Mouse (Mus musculus): ENCODE data around the gene Fam183b. TPM values are rescaled to one million over a fixed set of nuclear protein-coding genes. Genes with fewer than 3 reads are reported as not detected.
"Not testable (repeated sequence)": the region's sequence is repeated elsewhere in the genome, so short reads cannot be mapped to it uniquely, and the experiment has no call there.

Gene Fam183b
- total RNA-seq, 4 experiments from 2014 or later = not detected

DNA sequence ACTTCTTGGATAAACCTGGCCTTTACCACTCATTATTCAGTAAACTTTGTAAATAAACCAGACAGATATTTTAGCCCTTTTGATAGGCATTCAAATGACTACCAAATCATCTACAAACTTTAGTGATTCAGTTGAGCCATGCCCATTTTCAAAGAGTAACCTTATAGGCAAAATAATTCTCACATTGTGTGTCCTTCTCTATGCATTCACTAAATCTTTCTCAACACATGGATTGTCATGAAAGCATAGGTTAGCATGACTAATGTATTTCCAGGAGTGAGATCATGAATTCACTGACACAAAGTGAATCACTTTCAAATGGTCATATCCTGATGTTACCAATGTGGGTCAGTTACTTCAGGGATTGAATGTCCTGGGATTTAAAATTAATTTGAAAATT lies 28.9 kb downstream of the Fam183b start, which contains the start of gene Olfr315:
TSS of gene Olfr315 (plus strand) at position 301 of the 400 bp plus-strand sequence.
- no peak for DNase-seq (ENCODE audit: low spot score in 2 of 2)

DNA sequence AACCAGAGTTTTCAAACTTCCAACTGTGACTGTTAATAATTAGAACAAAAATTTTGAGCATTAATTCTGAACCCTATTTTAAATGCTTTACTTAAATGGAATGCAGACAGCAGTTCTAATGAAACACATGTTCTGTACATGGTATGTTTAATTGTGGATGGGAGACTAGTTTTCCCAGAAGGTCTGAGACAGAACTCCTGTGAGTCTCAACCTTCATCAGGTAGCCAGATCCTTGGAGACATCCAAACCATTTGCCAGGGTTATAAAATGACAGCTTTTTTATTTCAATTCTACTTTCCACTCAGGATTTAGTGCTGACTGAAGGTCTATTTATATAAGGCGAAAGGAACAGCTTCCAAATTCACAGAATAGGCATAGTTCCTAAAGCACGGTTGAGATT lies 49.3 kb downstream of the Fam183b start, which contains the start of gene Olfr316:
TSS of gene Olfr316 (plus strand) at position 301 of the 400 bp plus-strand sequence.
- no peak for DNase-seq (ENCODE audit: low spot score in 2 of 2)

DNA sequence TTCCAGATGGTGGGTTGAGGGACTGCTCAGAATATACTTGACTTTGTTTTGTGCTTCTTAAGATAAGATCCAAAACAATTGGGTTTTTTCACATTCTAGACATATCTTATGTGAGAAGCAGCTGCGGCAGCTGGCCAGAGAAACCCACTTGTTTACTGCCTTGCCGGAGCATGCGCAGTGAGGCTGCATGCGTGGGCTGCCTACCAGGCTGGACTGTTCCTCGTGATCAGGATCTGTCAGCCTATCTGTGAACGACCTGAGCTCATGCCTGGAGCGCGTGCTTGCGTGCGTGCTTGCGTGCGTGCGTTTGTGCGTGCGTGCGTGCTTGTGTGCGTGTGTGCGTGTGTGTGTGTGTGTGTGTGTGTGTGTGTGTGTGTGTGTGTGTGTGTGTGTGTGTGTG lies 50.7 kb downstream of the Fam183b start:
- not testable (repeated sequence) for DNase-seq (ENCODE audit: low spot score in 2 of 2)

Other genes with a start within 250 kb of the Fam183b start
- gene Olfr328, start 246.3 kb downstream of the Fam183b start, total RNA-seq (2022) = not detected
- not detected for gene Olfr224, start 231.4 kb downstream of the Fam183b start, total RNA-seq (2022)
- gene Olfr325, start 224.2 kb downstream of the Fam183b start, total RNA-seq (2022) = not detected
- not detected for gene Olfr324, start 206.8 kb downstream of the Fam183b start, total RNA-seq (2022)
- gene 2210407C18Rik, start 185.9 kb downstream of the Fam183b start, total RNA-seq (2022) = not detected
- not detected for gene Olfr323, start 171.5 kb downstream of the Fam183b start, total RNA-seq (2022)
- gene Trim58, start 161.5 kb downstream of the Fam183b start, total RNA-seq (2022) = not detected
- not detected for gene Olfr322, start 143.2 kb downstream of the Fam183b start, total RNA-seq (2022)
- gene Olfr320, start 120.9 kb downstream of the Fam183b start, total RNA-seq (2022) = not detected
- gene Olfr319, start 102.8 kb downstream of the Fam183b start, total RNA-seq (2022) = not detected
- not detected for gene Olfr318, start 77.9 kb downstream of the Fam183b start, total RNA-seq (2022)
- gene Olfr317, start 62.7 kb downstream of the Fam183b start, total RNA-seq (2022) = not detected
- not detected for gene Olfr316, start 49.2 kb downstream of the Fam183b start, total RNA-seq (2022)
- not detected for gene Olfr315, start 28.8 kb downstream of the Fam183b start, total RNA-seq (2022)
- gene Olfr314, start 19.0 kb downstream of the Fam183b start, total RNA-seq (2022) = not detected
- gene Olfr313, start 13.0 kb upstream of the Fam183b start, total RNA-seq (2022) = not detected
- not detected for gene Olfr312, start 27.3 kb upstream of the Fam183b start, total RNA-seq (2022)
- gene Olfr311, start 37.3 kb upstream of the Fam183b start, total RNA-seq (2022) = not detected
- under 1 TPM; 0.22 to 0.54 (median 0.36) TPM for gene Gm12258, start 45.2 kb upstream of the Fam183b start, total RNA-seq (2022)
- 1 to 10 TPM; 1.2 to 2.5 (median 1.6) TPM for gene 2810021J22Rik, start 65.3 kb upstream of the Fam183b start, total RNA-seq (2022)
- 1 to 10 TPM; 2.6 to 4.8 (median 4.1) TPM for gene Zfp39, start 102.3 kb upstream of the Fam183b start, total RNA-seq (2022)
- not detected for gene Btnl10, start 115.9 kb upstream of the Fam183b start, total RNA-seq (2022)
- gene Rnf187, start 137.0 kb upstream of the Fam183b start, total RNA-seq (2022) = 100 to 1,000 TPM in 2 of 4 experiments, 10 to 100 TPM in 2; 97.5 to 116 (median 100) TPM
- 1 to 10 TPM in 1 of 4 experiments, under 1 TPM in 1, not detected in 2; 0.52 to 1.2 TPM for gene Hist3h2ba, start 147.0 kb upstream of the Fam183b start, total RNA-seq (2022)
- 10 to 100 TPM in 3 of 4 experiments, 1 to 10 TPM in 1; 8.9 to 14.8 (median 11.5) TPM for gene Hist3h2a, start 152.7 kb upstream of the Fam183b start, total RNA-seq (2022)
- gene Trim17, start 152.7 kb upstream of the Fam183b start, total RNA-seq (2022) = under 1 TPM; 0.08 to 0.31 (median 0.20) TPM
- 1 to 10 TPM; 4.8 to 8.5 (median 7.4) TPM for gene Trim11, start 176.1 kb upstream of the Fam183b start, total RNA-seq (2022)

Data from gastrocnemius, adult 8-10 months (tissue).